Mouse (Mus musculus) MEL (cell line): Measurements from ENCODE around the gene Sag. TPM values are rescaled to one million over a fixed set of nuclear protein-coding genes. Genes with fewer than 3 reads are reported as not detected.

Experiments
- DNase-seq: peaks from one replicate; pipeline ENCODE4 v3.0.0; 2011; ENCODE audit warnings: low read depth, low spot score
- H3K27ac ChIP-seq: 2 replicates; pipeline ENCODE4 v1.5.1; 2012; ENCODE audit warnings: low read depth, mild to moderate bottlenecking, control low read depth, low read length, moderate library complexity; ENCODE audit not compliant: control insufficient read depth
- H3K27me3 ChIP-seq, 2 experiments: fragments of 150-350 bp in 1 of 2; sonication (generic) in 1 of 2; 2 replicates each; pipeline ENCODE4 v1.6.1; 2012; ENCODE audit warnings: low read length in 2 of 2, mild to moderate bottlenecking in 2 of 2, improper control_type of control experiment in 1 of 2, moderate library complexity in 1 of 2; ENCODE audit not compliant: insufficient read depth in 2 of 2, control insufficient read depth in 1 of 2
- H3K36me3 ChIP-seq, 2 experiments: 2 replicates each; pipeline ENCODE4 v1.6.1; 2012 to 2014; ENCODE audit warnings: low read length in 2 of 2, improper control_type of control experiment in 1 of 2, inconsistent platforms in 1 of 2, mild to moderate bottlenecking in 1 of 2; ENCODE audit not compliant: insufficient read depth in 2 of 2, control insufficient read depth in 1 of 2
- H3K4me1 ChIP-seq, 2 experiments: fragments of 150-350 bp in 1 of 2; sonication (generic) in 1 of 2; 2 replicates each; pipeline ENCODE4 v1.6.1; 2012; ENCODE audit warnings: low read length in 2 of 2, improper control_type of control experiment in 1 of 2, mild to moderate bottlenecking in 1 of 2; ENCODE audit not compliant: insufficient read depth in 2 of 2, control insufficient read depth in 1 of 2
- H3K4me3 ChIP-seq, 2 experiments: fragments of 150-350 bp in 1 of 2; sonication (generic) in 1 of 2; 2 replicates each; pipeline ENCODE4 v1.5.1; 2012; ENCODE audit warnings: low read depth in 2 of 2, low read length in 2 of 2, mild to moderate bottlenecking in 2 of 2, moderate library complexity in 2 of 2, control low read depth in 1 of 2, improper control_type of control experiment in 1 of 2; ENCODE audit not compliant: control insufficient read depth in 1 of 2, insufficient read depth in 1 of 2
- H3K79me2 ChIP-seq: 2 replicates; pipeline ENCODE4 v1.6.1; 2012; ENCODE audit warnings: mild to moderate bottlenecking, low read length, moderate library complexity; ENCODE audit not compliant: control insufficient read depth, poor library complexity, insufficient read depth
- H3K9ac ChIP-seq: 2 replicates; pipeline ENCODE4 v1.6.1; 2012; ENCODE audit warnings: low read depth, mild to moderate bottlenecking, control low read depth, low read length, moderate library complexity; ENCODE audit not compliant: control insufficient read depth, poor library complexity, severe bottlenecking
- H3K9me3 ChIP-seq: fragments of 150-350 bp; sonication (generic); replicated peaks from 2 replicates; pipeline ENCODE4 v1.6.1; 2012; ENCODE audit warnings: mild to moderate bottlenecking, low read length, improper control_type of control experiment, moderate library complexity; ENCODE audit not compliant: insufficient read depth
- BHLHE40 ChIP-seq: IDR thresholded peaks from 2 replicates; pipeline ENCODE4 v1.6.1; 2012; ENCODE audit warnings: low read depth, mild to moderate bottlenecking, inconsistent platforms, low read length, improper control_type of control experiment, borderline replicate concordance
- E2F4 ChIP-seq: IDR thresholded peaks from 2 replicates; pipeline ENCODE4 v1.6.1; 2011; ENCODE audit warnings: low read depth, low read length, improper control_type of control experiment, borderline replicate concordance
- EP300 ChIP-seq, 2 experiments: IDR thresholded peaks; 2 replicates each; pipeline ENCODE4 v1.6.1; 2011; ENCODE audit warnings: improper control_type of control experiment in 2 of 2, low read length in 2 of 2, low read depth in 1 of 2, mild to moderate bottlenecking in 1 of 2
- ETS1 ChIP-seq: IDR thresholded peaks from 2 replicates; pipeline ENCODE4 v1.6.1; 2012; ENCODE audit warnings: low read depth, mild to moderate bottlenecking, inconsistent platforms, low read length, improper control_type of control experiment, moderate library complexity
- HCFC1 ChIP-seq: IDR thresholded peaks from 2 replicates; pipeline ENCODE4 v1.6.1; 2012; ENCODE audit warnings: low read depth, mild to moderate bottlenecking, inconsistent platforms, low read length, improper control_type of control experiment, moderate library complexity
- KAT2A ChIP-seq: conservative IDR thresholded peaks from 2 replicates; pipeline ENCODE4 v1.6.1; 2012; ENCODE audit warnings: low read depth, low read length, improper control_type of control experiment, inconsistent platforms
- MAFK ChIP-seq: IDR thresholded peaks from 2 replicates; pipeline ENCODE4 v1.6.1; 2011; ENCODE audit warnings: low read depth, mild to moderate bottlenecking, low read length, improper control_type of control experiment, borderline replicate concordance
- MAZ ChIP-seq: IDR thresholded peaks from 2 replicates; pipeline ENCODE4 v1.6.1; 2012; ENCODE audit warnings: low read depth, mild to moderate bottlenecking, inconsistent platforms, low read length, improper control_type of control experiment
- MYB ChIP-seq: IDR thresholded peaks from 2 replicates; pipeline ENCODE4 v1.6.1; 2011; ENCODE audit warnings: mild to moderate bottlenecking, low read depth, low read length, improper control_type of control experiment
- MYC ChIP-seq: IDR thresholded peaks from 2 replicates; pipeline ENCODE4 v1.6.1; 2011; ENCODE audit warnings: low read depth, mild to moderate bottlenecking, low read length, improper control_type of control experiment, moderate library complexity
- NRF1 ChIP-seq: IDR thresholded peaks from 2 replicates; pipeline ENCODE4 v1.6.1; 2014; ENCODE audit warnings: low read depth, mild to moderate bottlenecking, inconsistent platforms, low read length, improper control_type of control experiment, moderate library complexity; ENCODE audit not compliant: poor library complexity, insufficient read depth, severe bottlenecking
- RAD21 ChIP-seq: IDR thresholded peaks from 2 replicates; pipeline ENCODE4 v1.6.1; 2011; ENCODE audit warnings: mild to moderate bottlenecking, low read depth, low read length, improper control_type of control experiment
- RCOR1 ChIP-seq: IDR thresholded peaks from 2 replicates; pipeline ENCODE4 v1.6.1; 2012; ENCODE audit warnings: low read depth, mild to moderate bottlenecking, inconsistent platforms, low read length, improper control_type of control experiment
- SMC3 ChIP-seq: IDR thresholded peaks from 2 replicates; pipeline ENCODE4 v1.6.1; 2011; ENCODE audit warnings: low read depth, low read length, improper control_type of control experiment
- TCF12 ChIP-seq: IDR thresholded peaks from 2 replicates; pipeline ENCODE4 v1.6.1; 2014; ENCODE audit warnings: low read depth, mild to moderate bottlenecking, inconsistent platforms, low read length, improper control_type of control experiment, moderate library complexity
- USF2 ChIP-seq, 2 experiments: IDR thresholded peaks; 2 replicates each; pipeline ENCODE4 v1.6.1; 2011 to 2012; ENCODE audit warnings: improper control_type of control experiment in 2 of 2, low read length in 2 of 2, borderline replicate concordance in 1 of 2, inconsistent platforms in 1 of 2, low read depth in 1 of 2, mild to moderate bottlenecking in 1 of 2; ENCODE audit not compliant: insufficient read depth in 1 of 2
- ZC3H11A ChIP-seq: IDR thresholded peaks from 2 replicates; pipeline ENCODE4 v1.6.1; 2012; ENCODE audit warnings: low read depth, mild to moderate bottlenecking, inconsistent platforms, low read length, improper control_type of control experiment
- ZKSCAN1 ChIP-seq: IDR thresholded peaks from 2 replicates; pipeline ENCODE4 v1.6.1; 2012; ENCODE audit warnings: low read depth, mild to moderate bottlenecking, inconsistent platforms, low read length, improper control_type of control experiment, moderate library complexity
- ZNF384 ChIP-seq: IDR thresholded peaks from 2 replicates; pipeline ENCODE4 v1.6.1; 2012; ENCODE audit warnings: low read depth, mild to moderate bottlenecking, inconsistent platforms, low read length, improper control_type of control experiment
- polyA plus RNA-seq, 2 experiments: library from polyadenylated mRNA; stranded (reverse) in 1 of 2; unstranded in 1 of 2; fragments of >175 nt in 1 of 2; fragments of >200 nt in 1 of 2; gene quantifications; 2 replicates each; pipeline versions ENCODE4 v1.2.1 to v1.2.4; 2012; ENCODE audit warnings: low replicate concordance in 2 of 2, low read depth in 1 of 2; ENCODE audit not compliant: insufficient read length in 2 of 2, insufficient read depth in 1 of 2, missing spikeins in 1 of 2
- total RNA-seq: library from RNA; depleted of rRNA; stranded (reverse); fragments of 300-350 nt; gene quantifications from 2 replicates; pipeline ENCODE4 v1.2.3, GENCODE M21; 2012

The Sag gene
- total and polyA plus RNA-seq, 3 experiments = 2.5 to 4.1 TPM; not detected in 1

GRCm38 (mm10) chr1:87863602-87864001 lies 60.1 kb downstream of the Sag start:
- Histone ChIP-seq H3K27ac (no peak overlapping the region), H3K36me3 (peaks cover 0 to 3% of the 10 kb centered on the region in 2 experiments; a peak in 1 of 4 replicates), H3K4me3 (no peak overlapping the region), H3K27me3 (no peaks in the 10 kb centered on the region), H3K9me3 (no peaks in the 10 kb centered on the region), H3K9ac (no peak overlapping the region), H3K79me2 (peaks cover 60% of the 10 kb centered on the region), H3K4me1 (peaks cover 7 to 16% of the 10 kb centered on the region in 2 experiments; a peak in 3 of 4 replicates)
- TF ChIP-seq BHLHE40 = no peak
- TF ChIP-seq RCOR1 = no peak
- TF ChIP-seq MYB = no peak
- TF ChIP-seq HCFC1 = no peak
- no peak for TF ChIP-seq MAZ
- TF ChIP-seq EP300 (IDR thresholded peaks at IDR 0.05; ENCODE audit: low read depth in 1 of 2, low read length in 2 of 2) = no peak
- TF ChIP-seq MAFK = no peak
- TF ChIP-seq ZNF384 = no peak
- no peak for TF ChIP-seq NRF1
- TF ChIP-seq TCF12 = no peak
- no peak for TF ChIP-seq ETS1
- TF ChIP-seq ZKSCAN1 = no peak
- TF ChIP-seq E2F4 = no peak
- TF ChIP-seq KAT2A = no peak
- DNase-seq = no peak

DNA sequence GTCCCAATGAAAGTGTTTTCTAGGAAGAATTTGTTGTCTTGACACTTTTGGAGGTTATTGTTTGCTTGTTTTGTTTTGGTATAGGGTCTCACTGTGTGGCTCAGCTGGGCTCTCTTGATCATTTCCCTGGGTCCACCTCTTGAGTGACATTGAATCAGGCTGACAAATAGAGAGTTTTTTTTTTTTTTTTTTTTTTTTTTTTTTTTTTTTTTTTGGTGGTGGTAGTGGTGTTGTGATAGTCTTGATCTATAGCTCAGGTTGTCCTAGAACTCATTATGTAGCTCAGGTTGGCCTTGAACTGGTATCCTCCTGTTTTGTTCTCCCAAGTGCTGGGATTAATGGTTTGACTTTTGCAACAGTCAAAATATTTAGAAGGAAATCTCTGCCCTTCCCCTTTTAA lies 61.4 kb downstream of the Sag start:
- no peaks in the 10 kb centered on the region for H3K9me3 ChIP-seq
- peaks cover 58% of the 10 kb centered on the region for H3K79me2 ChIP-seq
- H3K36me3 ChIP-seq = peaks cover 0 to 3% of the 10 kb centered on the region in 2 experiments; a peak in 1 of 4 replicates
- H3K9ac ChIP-seq = no peak overlapping the region
- no peak for DNase-seq
- no peak overlapping the region for H3K27ac ChIP-seq
- peaks cover 7 to 16% of the 10 kb centered on the region in 2 experiments; a peak in 3 of 4 replicates for H3K4me1 ChIP-seq
- TF ChIP-seq RAD21 = no peak
- TF ChIP-seq USF2 (IDR thresholded peaks at IDR 0.05; ENCODE audit: borderline replicate concordance in 1 of 2, insufficient read depth in 1 of 2, low read depth in 1 of 2, low read length in 2 of 2) = no peak
- TF ChIP-seq MYC = no peak
- no peak for TF ChIP-seq ZC3H11A
- TF ChIP-seq SMC3 = no peak
- no peaks in the 10 kb centered on the region for H3K27me3 ChIP-seq
- no peak overlapping the region for H3K4me3 ChIP-seq
